Mouse (Mus musculus) thymus, adult 2 months (tissue): ENCODE measurements around the gene Smug1. TPM values are rescaled to one million over a fixed set of nuclear protein-coding genes. Genes with fewer than 3 reads are reported as not detected.

ENCODE experiments used
- DNase-seq: peaks from one replicate; pipeline ENCODE4 v3.0.0; 2021
- H3K27ac ChIP-seq: fragments of 200-500 bp; 2 replicates; pipeline ENCODE4 v1.5.1; 2012; ENCODE audit warnings: low read length, control low read depth; ENCODE audit not compliant: control insufficient read depth, insufficient read depth
- H3K27me3 ChIP-seq: fragments of 200-500 bp; 2 replicates; pipeline ENCODE4 v1.6.1; 2012; ENCODE audit warnings: mild to moderate bottlenecking, low read length, moderate library complexity, mixed read lengths; ENCODE audit not compliant: control insufficient read depth, insufficient read depth
- H3K36me3 ChIP-seq: fragments of 200-500 bp; 2 replicates; pipeline ENCODE4 v1.6.1; 2012; ENCODE audit warnings: mild to moderate bottlenecking, low read length, moderate library complexity; ENCODE audit not compliant: control insufficient read depth, insufficient read depth
- H3K4me1 ChIP-seq: fragments of 200-500 bp; replicated peaks from 2 replicates; pipeline ENCODE4 v1.6.1; 2012; ENCODE audit warnings: low read length; ENCODE audit not compliant: control insufficient read depth, insufficient read depth
- H3K4me3 ChIP-seq: fragments of 200-500 bp; 2 replicates; pipeline ENCODE4 v1.5.1; 2012; ENCODE audit warnings: mild to moderate bottlenecking, low read length, control low read depth, moderate library complexity; ENCODE audit not compliant: control insufficient read depth, insufficient read depth
- CTCF ChIP-seq: fragments of 200-500 bp; IDR thresholded peaks from 2 replicates; pipeline ENCODE4 v1.5.1; 2012; ENCODE audit warnings: mild to moderate bottlenecking, control low read depth, low read length, moderate library complexity, borderline replicate concordance; ENCODE audit not compliant: control insufficient read depth, poor library complexity, insufficient read depth; ENCODE audit errors: extremely low read depth
- POLR2A ChIP-seq: fragments of 200-500 bp; IDR thresholded peaks from 2 replicates; pipeline ENCODE4 v1.6.1; 2012; ENCODE audit warnings: mild to moderate bottlenecking, low read length, control low read depth, moderate library complexity; ENCODE audit not compliant: control insufficient read depth, poor library complexity, insufficient read depth; ENCODE audit errors: extremely low read depth
- WGBS: fragments of 180-500 bp; shearing (Covaris S2); methylation state at CpG from one replicate; pipeline ENCODE4 v1.1.7; 2018; 5-methylcytosine and 5-hydroxymethylcytosine counted together
- polyA plus RNA-seq: library from polyadenylated mRNA; depleted of rRNA; stranded (reverse); fragments of >200 nt; gene quantifications from 2 replicates; pipeline ENCODE4 v1.2.3, GENCODE M21; 2012

Gene Smug1
- polyA plus RNA-seq, 1 experiment = 25.1 TPM

GRCm38 (mm10) chr15:103178137-103178536 is 11.2 kb upstream of the Smug1 start:
- peaks cover 4% of the 10 kb centered on the region; the same call in 1 of the 2 replicates for H3K27me3 ChIP-seq
- H3K27ac ChIP-seq = no peak overlapping the region
- peak; percentile 88 for TF ChIP-seq CTCF
- TF ChIP-seq POLR2A = no peak
- H3K4me1 ChIP-seq = peaks cover 9% of the 10 kb centered on the region
- H3K4me3 ChIP-seq = no peak overlapping the region
- peak; percentile 62 for DNase-seq
- no peaks in the 10 kb centered on the region for H3K36me3 ChIP-seq
- 6% methylated on average over 12 of the region's 12 CpGs for WGBS

GRCm38 (mm10) chr15:103177611-103178041 is 10.7 kb upstream of the Smug1 start:
- Histone ChIP-seq H3K4me3 (no peak overlapping the region), H3K27me3 (peaks cover 2% of the 10 kb centered on the region; the same call in 1 of the 2 replicates), H3K4me1 (peaks cover 6% of the 10 kb centered on the region), H3K36me3 (no peaks in the 10 kb centered on the region), H3K27ac (no peak overlapping the region)
- no peak for TF ChIP-seq POLR2A
- TF ChIP-seq CTCF = no peak
- 11% methylated on average over 12 of the region's 12 CpGs for WGBS
- no peak for DNase-seq

GRCm38 (mm10) chr15:103176874-103177421 is 10.1 kb upstream of the Smug1 start:
- TF ChIP-seq CTCF (peak; percentile 97), POLR2A (no peak)
- H3K27ac ChIP-seq = no peak overlapping the region
- peak; percentile 90 for DNase-seq
- H3K4me1 ChIP-seq = peaks cover 6% of the 10 kb centered on the region
- no peaks in the 10 kb centered on the region for H3K36me3 ChIP-seq
- peaks cover 4% of the 10 kb centered on the region; the same call in 1 of the 2 replicates for H3K27me3 ChIP-seq
- WGBS = 3% methylated on average over 18 of the region's 18 CpGs
- no peak overlapping the region for H3K4me3 ChIP-seq

GRCm38 (mm10) chr15:103173251-103173650 is 6.4 kb upstream of the Smug1 start:
- peaks cover 25% of the 10 kb centered on the region for H3K27me3 ChIP-seq
- 90% methylated on average over 5 of the region's 5 CpGs for WGBS
- no peak for DNase-seq
- no peak overlapping the region for H3K27ac ChIP-seq
- peaks cover 18% of the 10 kb centered on the region for H3K4me1 ChIP-seq
- H3K4me3 ChIP-seq = no peak overlapping the region
- TF ChIP-seq POLR2A (no peak), CTCF (no peak)
- no peaks in the 10 kb centered on the region for H3K36me3 ChIP-seq

GRCm38 (mm10) chr15:103172537-103172936 is 5.6 kb upstream of the Smug1 start:
- Histone ChIP-seq H3K4me3 (no peak overlapping the region), H3K4me1 (peaks cover 14% of the 10 kb centered on the region), H3K27me3 (peaks cover 31% of the 10 kb centered on the region), H3K27ac (no peak overlapping the region), H3K36me3 (no peaks in the 10 kb centered on the region)
- no peak for TF ChIP-seq POLR2A
- TF ChIP-seq CTCF = peak; percentile 77; the same call in 1 of the 2 replicates
- DNase-seq = peak; percentile 46
- WGBS = 10% methylated on average over 10 of the region's 10 CpGs

GRCm38 (mm10) chr15:103171276-103171675 is 4.4 kb upstream of the Smug1 start:
- no peak for DNase-seq
- no peaks in the 10 kb centered on the region for H3K36me3 ChIP-seq
- no peak overlapping the region for H3K27ac ChIP-seq
- peaks cover 32% of the 10 kb centered on the region for H3K27me3 ChIP-seq
- TF ChIP-seq CTCF = no peak
- no peak for TF ChIP-seq POLR2A
- H3K4me1 ChIP-seq = peaks cover 12% of the 10 kb centered on the region
- WGBS = 29% methylated on average over 8 of the region's 8 CpGs
- H3K4me3 ChIP-seq = no peak overlapping the region
